Mouse (Mus musculus) brain, adult 2 months (tissue): Measurements from ENCODE around the gene Tacc3.

ENCODE experiments used
- DNase-seq: peaks from one replicate; pipeline ENCODE4 v3.0.0; 2011; ENCODE audit warnings: low read depth, low spot score

Tacc3 gene

DNA sequence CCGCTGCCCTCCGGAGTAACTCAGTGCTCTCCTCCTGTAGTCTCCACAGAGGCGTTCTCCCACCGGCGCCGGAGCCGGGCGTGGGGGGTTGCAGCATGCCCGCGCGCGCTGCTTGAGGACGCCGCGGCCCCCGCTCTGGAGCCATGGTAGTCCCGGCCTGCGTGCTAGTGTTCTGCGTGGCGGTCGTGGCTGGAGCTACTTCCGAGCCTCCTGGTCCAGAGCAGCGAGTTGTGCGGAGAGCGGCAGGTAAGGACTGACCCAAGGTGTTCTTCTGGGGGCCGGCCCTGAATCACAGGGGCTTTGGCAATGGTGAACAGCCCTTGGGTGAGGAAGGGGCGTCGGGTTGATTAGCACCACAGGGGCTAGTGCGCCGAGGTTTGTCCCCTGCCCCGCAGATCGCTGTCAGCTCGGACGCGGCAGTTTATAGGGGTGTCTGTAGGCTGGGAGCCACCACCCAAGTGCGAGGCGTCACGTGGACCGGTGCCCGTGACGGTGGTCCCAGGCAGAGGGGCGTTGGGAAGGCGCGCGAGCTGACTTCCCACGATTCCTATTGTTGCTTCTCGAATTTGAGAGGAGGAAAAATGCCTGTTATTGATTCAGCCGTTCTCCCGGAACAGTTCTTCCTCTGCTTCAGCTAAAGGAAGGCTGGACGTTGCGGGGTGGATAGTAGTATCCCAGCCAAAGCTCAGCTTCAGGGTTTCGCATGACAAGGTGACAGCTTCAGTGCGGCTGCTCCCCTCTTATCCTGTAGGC is 64.5 kb downstream of the Tacc3 start:
- DNase-seq: no peak

DNA sequence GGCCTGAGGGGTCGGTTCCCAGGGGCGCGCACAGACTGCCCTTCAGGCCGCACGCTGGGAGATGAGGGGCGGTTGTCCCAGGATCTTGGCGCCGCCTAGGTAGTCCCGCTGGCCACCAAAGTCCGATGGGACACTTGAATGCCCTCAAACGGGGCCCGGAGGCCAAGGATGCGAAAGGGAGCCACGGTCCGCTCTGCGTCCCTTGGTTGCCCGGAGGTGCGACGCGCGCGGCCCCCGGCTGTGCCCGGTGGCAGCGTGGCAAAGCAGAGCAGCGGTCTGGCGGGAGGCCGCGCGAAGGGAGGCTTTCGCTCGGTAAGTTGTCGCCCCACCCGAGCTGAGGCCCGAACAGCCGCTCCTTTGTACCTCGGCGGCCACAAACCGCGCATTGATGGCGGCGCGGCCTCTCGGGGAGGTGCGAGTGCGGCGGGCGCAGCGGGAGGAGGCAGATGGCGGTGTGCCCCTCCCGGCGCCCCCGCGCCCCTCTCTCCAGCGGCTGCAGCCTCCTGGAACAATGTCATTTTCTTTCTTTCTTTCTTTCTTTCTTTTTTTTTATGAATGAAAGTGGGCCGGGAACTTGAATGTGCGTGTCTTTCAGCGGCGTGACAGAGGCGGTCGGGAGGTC is 65.2 kb downstream of the Tacc3 start:
- DNase-seq: no peak

DNA sequence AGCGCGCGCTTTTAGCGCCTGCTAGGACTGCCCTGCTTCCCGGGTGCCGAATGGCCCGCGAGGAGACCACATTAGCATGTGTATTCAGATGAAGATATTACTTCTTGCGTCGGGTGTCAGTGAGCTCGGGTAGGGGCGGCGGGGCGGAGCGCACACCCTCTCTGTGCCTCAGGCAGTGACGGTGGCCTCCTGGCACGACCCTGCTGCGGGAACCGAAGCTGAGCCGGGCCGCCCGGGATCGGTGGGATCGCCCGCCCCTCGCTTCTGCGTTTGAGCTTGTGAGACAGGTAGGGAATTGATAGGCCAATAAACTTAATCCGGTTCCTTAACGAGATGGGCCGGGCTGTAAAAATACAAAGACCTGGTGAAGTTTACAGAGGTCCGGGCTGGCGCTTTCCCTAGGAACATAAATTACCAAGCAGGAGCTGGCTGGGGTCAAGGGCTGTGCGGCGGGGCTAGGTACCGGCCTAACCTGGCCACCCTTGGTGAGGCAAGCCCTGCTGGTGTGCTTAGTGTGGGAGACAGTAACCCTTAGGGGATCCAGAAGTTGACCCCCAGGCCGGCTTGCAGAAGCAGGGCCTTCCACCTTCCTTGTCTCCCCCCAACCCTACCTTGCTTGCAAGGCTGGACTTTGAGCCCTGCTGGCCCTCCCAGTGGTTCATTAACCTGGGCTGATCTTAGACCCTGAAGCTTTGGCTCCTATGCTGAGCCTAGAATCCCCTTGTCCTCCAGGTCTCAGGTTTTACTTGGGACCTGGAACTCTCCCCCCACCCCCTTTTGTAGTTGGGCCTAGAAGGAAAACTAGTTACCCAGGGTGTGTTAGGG is 65.9 kb downstream of the Tacc3 start:
- DNase-seq: no peak

DNA sequence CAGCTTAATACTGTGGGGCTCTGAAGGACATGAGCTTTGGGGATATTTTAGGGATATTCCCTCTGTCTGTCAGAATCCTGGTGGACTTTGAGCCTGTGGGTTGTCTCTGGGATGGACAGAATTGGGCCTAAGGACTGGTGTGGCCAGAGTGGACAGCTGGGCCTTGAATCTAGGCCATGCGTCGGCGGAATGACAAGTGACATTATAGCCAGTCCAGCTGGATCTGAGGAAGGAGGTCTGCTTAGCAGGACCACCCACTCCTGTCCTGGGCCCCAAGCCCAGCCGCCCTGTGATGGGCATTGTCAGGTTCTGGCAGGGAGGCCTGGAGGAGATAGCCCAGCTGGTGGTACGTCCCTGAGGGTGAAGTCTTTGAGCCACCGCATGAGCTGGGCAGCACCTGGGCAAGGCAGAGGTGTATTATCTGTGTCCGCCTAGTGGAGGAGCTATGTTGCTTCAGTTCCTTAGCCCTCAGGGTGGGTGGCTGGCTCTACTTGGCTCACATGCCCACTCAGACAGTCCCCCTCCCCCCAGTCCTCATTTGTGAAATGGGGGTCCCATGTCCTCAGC is 68.2 kb downstream of the Tacc3 start:
- DNase-seq: no peak

DNA sequence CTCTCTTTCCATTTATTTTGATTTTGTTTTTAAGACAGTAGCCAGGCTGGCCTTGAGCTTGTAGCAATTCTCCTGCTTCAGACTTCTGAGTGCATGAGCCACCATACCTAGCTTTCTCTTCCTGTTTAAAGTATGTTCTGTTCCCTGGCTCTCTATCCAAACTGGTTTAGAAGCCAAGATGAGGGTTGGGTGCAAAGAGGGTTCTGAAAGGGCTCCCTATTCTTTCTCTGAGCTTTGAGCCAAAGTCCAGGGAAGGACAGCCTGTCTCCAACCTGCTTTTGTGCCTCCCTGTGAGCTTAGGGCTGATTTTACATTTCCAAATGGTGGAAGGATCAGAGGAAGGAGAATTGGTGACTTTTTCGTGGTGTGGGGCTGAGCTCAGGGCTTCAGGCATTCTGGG is 69.0 kb downstream of the Tacc3 start:
- DNase-seq: no peak
